Mouse (Mus musculus) thymus, postnatal 25 days (tissue): ENCODE results near the gene Mcm2.

Experiments used
- DNase-seq: peaks from one replicate; pipeline ENCODE4 v3.0.0; 2022

Mcm2 gene

GRCm38 (mm10) chr6:88925640-88926205 lies 27.1 kb upstream of the Mcm2 start:
- DNase-seq = peak; percentile 74

GRCm38 (mm10) chr6:88924502-88925275 lies 26.1 kb upstream of the Mcm2 start:
- DNase-seq = peak; percentile 28

- no peak for DNase-seq
Measured at GRCm38 (mm10) chr6:88918802-88919201, 20.2 kb upstream of the Mcm2 start.

- peak; percentile 54 for DNase-seq
Measured at GRCm38 (mm10) chr6:88916153-88916552, 17.6 kb upstream of the Mcm2 start.

GRCm38 (mm10) chr6:88915510-88915909 lies 16.9 kb upstream of the Mcm2 start:
- DNase-seq = no peak

- no peak for DNase-seq
Measured at GRCm38 (mm10) chr6:88914799-88915198, 16.2 kb upstream of the Mcm2 start.

- no peak for DNase-seq
Measured at GRCm38 (mm10) chr6:88913440-88913839, 14.9 kb upstream of the Mcm2 start.

- DNase-seq = no peak
Measured at GRCm38 (mm10) chr6:88913022-88913421, 14.4 kb upstream of the Mcm2 start.

- DNase-seq = peak; percentile 41
Measured at GRCm38 (mm10) chr6:88909151-88909550, 10.6 kb upstream of the Mcm2 start.

GRCm38 (mm10) chr6:88906369-88907108 lies 8.0 kb upstream of the Mcm2 start:
- peak; percentile 55 for DNase-seq

- DNase-seq = no peak
Measured at GRCm38 (mm10) chr6:88905042-88905441, 6.5 kb upstream of the Mcm2 start.

GRCm38 (mm10) chr6:88904456-88904974 lies 5.9 kb upstream of the Mcm2 start:
- DNase-seq = no peak

GRCm38 (mm10) chr6:88903708-88904107 lies 5.1 kb upstream of the Mcm2 start:
- DNase-seq = no peak

- DNase-seq = peak; percentile 94
Measured at GRCm38 (mm10) chr6:88901947-88902820, 3.6 kb upstream of the Mcm2 start, which contains the start of gene Tpra1. Gene Tpra1 (plus strand): TSS chr6:88902251.

GRCm38 (mm10) chr6:88901471-88901870 lies 2.9 kb upstream of the Mcm2 start:
- DNase-seq = no peak

GRCm38 (mm10) chr6:88899628-88900027 lies 1.0 kb upstream of the Mcm2 start:
- no peak for DNase-seq

- DNase-seq = no peak
Measured at GRCm38 (mm10) chr6:88899086-88899485, 506 bp upstream of the Mcm2 start.

- DNase-seq = no peak
Measured at GRCm38 (mm10) chr6:88897246-88897645, 1.3 kb downstream of the Mcm2 start.

- DNase-seq = no peak
Measured at GRCm38 (mm10) chr6:88895943-88896342, 2.6 kb downstream of the Mcm2 start.

GRCm38 (mm10) chr6:88893559-88893958 lies 5.0 kb downstream of the Mcm2 start:
- DNase-seq = peak; percentile 75

GRCm38 (mm10) chr6:88890832-88891231 lies 7.7 kb downstream of the Mcm2 start:
- DNase-seq = no peak

GRCm38 (mm10) chr6:88889410-88890042 lies 9.1 kb downstream of the Mcm2 start:
- DNase-seq = no peak
